ENCODE assay signal across 19 mouse cellular contexts in the genomic region with DNA sequence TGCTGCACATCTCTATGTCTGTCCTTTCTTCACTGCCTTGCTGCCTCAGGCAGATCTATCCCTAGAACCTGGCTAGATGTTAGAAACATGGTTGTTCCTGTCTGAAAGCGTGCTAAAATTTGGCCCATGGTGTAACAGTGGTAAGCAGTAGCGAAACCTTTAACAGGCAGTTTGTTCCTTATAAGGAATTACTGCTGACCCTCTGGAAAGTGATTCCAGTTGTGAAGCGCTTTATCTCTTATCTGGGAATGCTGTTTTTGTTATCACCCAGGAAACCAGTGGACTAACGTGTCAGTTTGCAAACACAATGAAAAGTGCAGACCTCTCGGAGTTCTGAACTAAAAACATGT. TPM values are rescaled to one million over a fixed set of nuclear protein-coding genes. Genes with fewer than 3 reads are reported as not detected.
DNase-seq lines count a peak whose midpoint lies in the region; ATAC-seq lines count a peak whose summit lies in the region.
"Had no signal": no experiment of that assay in that cellular context is flagged by ENCODE, and none has a peak within 500 bp of the region (broad histone marks: within the 10 kb centered on the region; RNA-seq: fewer than 3 reads in every experiment).

No protein-coding gene starts in this region.

- H3K27ac ChIP-seq in liver, embryonic 16.5 days (ENCODE audit: low read length): no peak overlapping the region
- no peak overlapping the region for H3K27ac ChIP-seq in liver, embryonic 11.5 days (ENCODE audit: low read depth, low read length)
- peak overlapping the region; percentile 41; the same call in 1 of the 2 replicates for H3K27ac ChIP-seq in forebrain, embryonic 11.5 days (ENCODE audit: low read depth, low read length)
- H3K27ac ChIP-seq in forebrain, embryonic 14.5 days (ENCODE audit: low read depth, low read length): peak overlapping the region; percentile 41; the same call in 1 of the 2 replicates
- H3K27ac ChIP-seq: embryonic facial prominence, embryonic 15.5 days; heart, embryonic 15.5 days had no signal

- 46% methylated on average over 5 of the region's 5 CpGs for WGBS in liver, embryonic 16.5 days (ENCODE audit: insufficient replicate concordance)
- WGBS in liver, embryonic 11.5 days: 49% methylated on average over 5 of the region's 5 CpGs
- 83% methylated on average over 5 of the region's 5 CpGs for WGBS in forebrain, embryonic 11.5 days
- 83% methylated on average over 5 of the region's 5 CpGs for WGBS in forebrain, embryonic 14.5 days

- DNase-seq in liver, embryonic 11.5 days (ENCODE audit: low spot score): no peak
- DNase-seq in forebrain, embryonic 11.5 days (ENCODE audit: low spot score): no peak
- DNase-seq in forebrain, embryonic 14.5 days (ENCODE audit: low spot score): no peak
- no peak for DNase-seq in Muller cell, postnatal 12 days (ENCODE audit: inconsistent ontology term)
- no peak for DNase-seq in right cerebral cortex, adult 2 months (ENCODE audit: low spot score in 2 of 2)
- DNase-seq: adrenal gland, adult 8-10 months; cerebellum, adult 9-11 months; heart, postnatal 4 days; kidney, adult 2 months; kidney, postnatal 25 days; right cerebral cortex, postnatal 14 days; spleen, adult 18-20 months; thymus, postnatal 25 days had no signal

- no peak overlapping the region for H3K9ac ChIP-seq in liver, embryonic 16.5 days (ENCODE audit: low read depth, low read length)
- no peak overlapping the region for H3K9ac ChIP-seq in liver, embryonic 11.5 days (ENCODE audit: low read depth, low read length)
- H3K9ac ChIP-seq in forebrain, embryonic 11.5 days (ENCODE audit: low read length): no peak overlapping the region
- H3K9ac ChIP-seq in forebrain, embryonic 14.5 days (ENCODE audit: low read length): no peak overlapping the region
- H3K9ac ChIP-seq: embryonic facial prominence, embryonic 15.5 days; heart, embryonic 15.5 days had no signal

- no peaks in the 10 kb centered on the region for H3K9me3 ChIP-seq in liver, embryonic 16.5 days (replicated peaks; ENCODE audit: control insufficient read depth, low read length)
- no peaks in the 10 kb centered on the region for H3K9me3 ChIP-seq in liver, embryonic 11.5 days (ENCODE audit: control insufficient read depth, low read length)
- H3K9me3 ChIP-seq in forebrain, embryonic 11.5 days (ENCODE audit: control insufficient read depth, low read length): no peaks in the 10 kb centered on the region
- no peaks in the 10 kb centered on the region for H3K9me3 ChIP-seq in forebrain, embryonic 14.5 days (replicated peaks; ENCODE audit: control insufficient read depth, low read length)
- H3K9me3 ChIP-seq: embryonic facial prominence, embryonic 15.5 days; heart, embryonic 15.5 days; megakaryocyte, embryonic 14.5 days had no signal

- H3K36me3 ChIP-seq in liver, embryonic 16.5 days (ENCODE audit: control insufficient read depth, insufficient read depth): no peaks in the 10 kb centered on the region
- H3K36me3 ChIP-seq in liver, embryonic 11.5 days (ENCODE audit: control insufficient read depth, insufficient read depth, low read length): no peaks in the 10 kb centered on the region
- no peaks in the 10 kb centered on the region for H3K36me3 ChIP-seq in forebrain, embryonic 11.5 days (ENCODE audit: control insufficient read depth, insufficient read depth, low read length)
- H3K36me3 ChIP-seq in forebrain, embryonic 14.5 days (ENCODE audit: control insufficient read depth, insufficient read depth, low read length): no peaks in the 10 kb centered on the region
- H3K36me3 ChIP-seq: embryonic facial prominence, embryonic 15.5 days; heart, embryonic 15.5 days had no signal

- H3K4me3 ChIP-seq in liver, embryonic 16.5 days (ENCODE audit: low read depth, low read length): no peak overlapping the region
- H3K4me3 ChIP-seq in liver, embryonic 11.5 days (ENCODE audit: low read depth, low read length): no peak overlapping the region
- no peak overlapping the region for H3K4me3 ChIP-seq in forebrain, embryonic 11.5 days (ENCODE audit: low read depth, low read length)
- no peak overlapping the region for H3K4me3 ChIP-seq in forebrain, embryonic 14.5 days (ENCODE audit: low read depth, low read length)
- H3K4me3 ChIP-seq: embryonic facial prominence, embryonic 15.5 days; heart, embryonic 15.5 days; megakaryocyte, embryonic 14.5 days had no signal

- no peak overlapping the region for H3K4me2 ChIP-seq in liver, embryonic 16.5 days (ENCODE audit: low read depth, low read length)
- H3K4me2 ChIP-seq in liver, embryonic 11.5 days: no peak overlapping the region
- no peak overlapping the region for H3K4me2 ChIP-seq in forebrain, embryonic 11.5 days (ENCODE audit: low read depth, low read length, severe bottlenecking)
- no peak overlapping the region for H3K4me2 ChIP-seq in forebrain, embryonic 14.5 days (ENCODE audit: low read length)
- H3K4me2 ChIP-seq: embryonic facial prominence, embryonic 15.5 days; heart, embryonic 15.5 days had no signal

- peaks cover 3% of the 10 kb centered on the region; the same call in 1 of the 2 replicates for H3K4me1 ChIP-seq in liver, embryonic 16.5 days (ENCODE audit: control insufficient read depth, low read depth, low read length)
- H3K4me1 ChIP-seq in liver, embryonic 11.5 days (replicated peaks; ENCODE audit: control insufficient read depth, insufficient read depth, low read length): no peaks in the 10 kb centered on the region
- H3K4me1 ChIP-seq in forebrain, embryonic 11.5 days (replicated peaks; ENCODE audit: control insufficient read depth, insufficient read depth, low read length): no peaks in the 10 kb centered on the region
- H3K4me1 ChIP-seq in forebrain, embryonic 14.5 days (ENCODE audit: control insufficient read depth, insufficient read depth, low read length): no peaks in the 10 kb centered on the region
- H3K4me1 ChIP-seq: heart, embryonic 15.5 days had no signal

- H3K27me3 ChIP-seq in liver, embryonic 16.5 days (ENCODE audit: control insufficient read depth, insufficient read depth, low read depth, low read length): no peaks in the 10 kb centered on the region
- H3K27me3 ChIP-seq in liver, embryonic 11.5 days (replicated peaks; ENCODE audit: control insufficient read depth, insufficient read depth, low read length): no peaks in the 10 kb centered on the region
- H3K27me3 ChIP-seq in forebrain, embryonic 11.5 days (ENCODE audit: control insufficient read depth, insufficient read depth, low read length): no peaks in the 10 kb centered on the region
- H3K27me3 ChIP-seq in forebrain, embryonic 14.5 days (replicated peaks; ENCODE audit: control insufficient read depth, insufficient read depth, low read length): no peaks in the 10 kb centered on the region
- H3K27me3 ChIP-seq: embryonic facial prominence, embryonic 15.5 days; heart, embryonic 15.5 days had no signal

- 0 out of 2 replicates have a peak, but pooled peaks have one; percentile 5 for ATAC-seq in liver, embryonic 16.5 days (ENCODE audit: low read depth)
- ATAC-seq in liver, embryonic 11.5 days (replicated peaks; ENCODE audit: low FRiP score): no peak
- ATAC-seq in forebrain, embryonic 11.5 days (replicated peaks; ENCODE audit: low FRiP score): 0 out of 2 replicates have a peak, but pooled peaks have one; percentile 15
- ATAC-seq in forebrain, embryonic 14.5 days: no peak
- peak; percentile 50 for ATAC-seq in megakaryocyte progenitor cell, adult 5-6 weeks (replicated peaks; ENCODE audit: poor library complexity)
- ATAC-seq: lung, postnatal 0 days had no signal

RNA-seq across cellular contexts. Expression of gene Glrx2, which starts 5.5 kb away (rescaled TPM):
- 43.6 and 46.2 TPM in 2 replicates for polyA plus RNA-seq in liver, embryonic 16.5 days (2015; fragmentation: Nextera tagmentation; extraction: Ambion mirVana)
- polyA plus RNA-seq in liver, embryonic 11.5 days (2014; fragmentation: Nextera tagmentation; extraction: Ambion mirVana): 72.9 and 79.5 TPM in 2 replicates
- polyA plus RNA-seq in forebrain, embryonic 11.5 days (2014; fragmentation: Nextera tagmentation; extraction: Ambion mirVana): 90.9 and 99.5 TPM in 2 replicates
- 119 and 131 TPM in 2 replicates for polyA plus RNA-seq in forebrain, embryonic 14.5 days (2014; fragmentation: Nextera tagmentation; extraction: Ambion mirVana)
- total RNA-seq in megakaryocyte progenitor cell, adult 5-6 weeks (2015): 82.6 and 87.7 TPM in 2 replicates
- total RNA-seq in megakaryocyte progenitor cell, adult 5-6 weeks (2017): 31.9 and 37.4 TPM in 2 replicates

RNA-seq across cellular contexts. Expression of gene Cdc73, which starts 7.9 kb away (rescaled TPM):
- 3.9 and 4.7 TPM in 2 replicates for polyA plus RNA-seq in liver, embryonic 16.5 days (2015; fragmentation: Nextera tagmentation; extraction: Ambion mirVana)
- 15.9 and 18.7 TPM in 2 replicates for polyA plus RNA-seq in liver, embryonic 11.5 days (2014; fragmentation: Nextera tagmentation; extraction: Ambion mirVana)
- polyA plus RNA-seq in forebrain, embryonic 11.5 days (2014; fragmentation: Nextera tagmentation; extraction: Ambion mirVana): 30.1 and 31.5 TPM in 2 replicates
- polyA plus RNA-seq in forebrain, embryonic 14.5 days (2014; fragmentation: Nextera tagmentation; extraction: Ambion mirVana): 16.6 and 23.2 TPM in 2 replicates
- 68.6 TPM in 2 replicates for total RNA-seq in megakaryocyte progenitor cell, adult 5-6 weeks (2015)
- 8.0 and 17.6 TPM in 2 replicates for total RNA-seq in megakaryocyte progenitor cell, adult 5-6 weeks (2017)

Comparison
In these comparisons a context has a peak if more than half of its experiments do, and no peak if none do; other contexts are left out.
1. ATAC-seq: peak in liver, embryonic 16.5 days (single experiment), forebrain, embryonic 11.5 days (single experiment) and megakaryocyte progenitor cell, adult 5-6 weeks (single experiment); none in liver, embryonic 11.5 days (single experiment) and forebrain, embryonic 14.5 days (single experiment).
2. H3K27ac ChIP-seq: peak in forebrain, embryonic 11.5 days (single experiment) and forebrain, embryonic 14.5 days (single experiment); none in liver, embryonic 16.5 days (single experiment) and liver, embryonic 11.5 days (single experiment).